Mouse (Mus musculus): ENCODE data around the gene Slc6a9. TPM values are rescaled to one million over a fixed set of nuclear protein-coding genes. Genes with fewer than 3 reads are reported as not detected.
A peak's percentile ranks its signal among the peaks of the same experiment; 100 is the strongest.

Gene Slc6a9
- total and polyA plus RNA-seq, 2 experiments from 2014 or later: 79.7 to 132 TPM

DNA sequence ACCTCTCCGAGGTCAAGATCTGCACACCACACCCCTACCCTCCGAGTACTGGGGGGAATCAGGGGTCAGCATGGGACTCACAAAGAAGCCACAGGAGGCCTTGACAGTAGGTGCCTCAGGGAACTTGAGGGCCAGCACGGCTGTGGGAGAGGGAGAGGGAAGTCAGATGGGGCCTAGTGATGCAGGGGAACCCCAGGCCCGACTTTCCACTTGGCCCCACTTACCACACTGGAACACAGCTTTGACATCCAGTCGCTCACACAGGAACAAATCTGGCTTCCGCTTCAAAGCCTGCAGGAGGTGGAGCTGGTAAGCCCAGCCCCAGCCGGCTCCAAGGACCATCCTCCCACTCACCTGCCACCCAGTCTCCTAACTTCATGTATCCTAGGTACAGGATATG, 61.0 kb downstream of the Slc6a9 start:
- 0 out of 2 replicates have a peak, but pooled peaks cover 5% of the 10 kb centered on the region for H3K4me1 ChIP-seq (ENCODE audit: insufficient read depth, low read length)
- WGBS: 79% methylated on average over 7 of the region's 7 CpGs
- no peaks in the 10 kb centered on the region for H3K27me3 ChIP-seq (ENCODE audit: insufficient read depth, low read length)
- peaks cover 46% of the 10 kb centered on the region for H3K36me3 ChIP-seq (ENCODE audit: insufficient read depth, low read length)
- no peak for DNase-seq (ENCODE audit: low spot score)
- no peak overlapping the region for H3K4me2 ChIP-seq (ENCODE audit: low read depth, low read length)
- no peak overlapping the region for H3K9ac ChIP-seq (replicated peaks; ENCODE audit: low read length)
- H3K27ac ChIP-seq: no peak overlapping the region; the same call in 1 of the 2 replicates
- H3K4me3 ChIP-seq (ENCODE audit: low read length): no peak overlapping the region
- H3K9me3 ChIP-seq (ENCODE audit: low read length): no peaks in the 10 kb centered on the region
- no peak for TF ChIP-seq CTCF (IDR thresholded peaks at IDR 0.05; ENCODE audit: low read depth)
- ATAC-seq: no peak

DNA sequence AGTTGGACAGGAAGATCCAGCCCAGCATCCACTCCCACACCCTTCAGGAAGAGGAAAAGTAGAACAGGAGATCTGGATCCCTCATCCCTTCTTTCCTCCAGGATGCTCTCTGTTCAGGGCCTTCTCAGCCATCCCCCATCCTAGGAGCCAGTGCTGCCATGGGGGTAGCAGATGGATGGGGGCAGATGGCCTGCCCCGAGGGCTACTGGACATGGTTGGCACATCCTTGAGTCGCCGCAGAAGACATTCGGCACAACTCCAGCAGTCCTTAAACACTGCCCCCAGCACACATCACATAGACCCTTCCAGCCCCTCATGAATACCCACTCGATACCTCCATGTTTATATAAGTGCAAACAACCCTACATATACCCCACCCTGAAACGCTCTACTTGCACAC, 61.7 kb downstream of the Slc6a9 start:
- Histone ChIP-seq H3K27me3 (ENCODE audit: insufficient read depth, low read length) (no peaks in the 10 kb centered on the region), H3K4me3 (ENCODE audit: low read length) (no peak overlapping the region), H3K4me2 (ENCODE audit: low read depth, low read length) (no peak overlapping the region), H3K9ac (replicated peaks; ENCODE audit: low read length) (no peak overlapping the region), H3K4me1 (ENCODE audit: insufficient read depth, low read length) (0 out of 2 replicates have a peak, but pooled peaks cover 2% of the 10 kb centered on the region), H3K9me3 (ENCODE audit: low read length) (no peaks in the 10 kb centered on the region), H3K27ac (no peak overlapping the region; the same call in 1 of the 2 replicates), H3K36me3 (ENCODE audit: insufficient read depth, low read length) (peaks cover 52% of the 10 kb centered on the region)
- WGBS: 79% methylated on average over 6 of the region's 6 CpGs
- TF ChIP-seq CTCF (IDR thresholded peaks at IDR 0.05; ENCODE audit: low read depth): no peak
- ATAC-seq (no peak), DNase-seq (ENCODE audit: low spot score) (no peak)

DNA sequence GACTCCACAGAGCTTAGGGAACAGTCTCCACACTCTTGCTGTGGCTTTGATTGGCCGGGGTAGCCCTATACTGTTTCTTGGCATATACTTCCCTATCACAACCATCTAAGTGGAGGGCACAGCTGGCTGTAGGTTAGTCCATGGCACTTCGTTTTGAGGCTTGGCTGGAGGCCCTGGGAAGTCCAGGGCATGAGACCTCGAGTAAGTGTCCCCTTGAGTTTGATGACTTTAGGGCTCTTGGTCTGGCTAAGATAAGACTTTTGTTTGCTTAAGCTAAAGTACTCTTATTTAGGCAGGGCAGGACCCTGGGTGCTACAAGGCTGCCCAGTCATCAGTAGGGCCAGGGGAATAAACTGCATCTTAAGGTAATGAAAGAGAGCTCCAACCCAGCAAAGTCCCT, 63.8 kb downstream of the Slc6a9 start:
- H3K36me3 ChIP-seq (ENCODE audit: insufficient read depth, low read length): peaks cover 71% of the 10 kb centered on the region
- no peak overlapping the region for H3K27ac ChIP-seq
- H3K9me3 ChIP-seq (ENCODE audit: low read length): no peaks in the 10 kb centered on the region
- H3K27me3 ChIP-seq (ENCODE audit: insufficient read depth, low read length): no peaks in the 10 kb centered on the region
- no peak for TF ChIP-seq CTCF (IDR thresholded peaks at IDR 0.05; ENCODE audit: low read depth)
- DNase-seq (ENCODE audit: low spot score) (no peak), ATAC-seq (no peak)
- 81% methylated on average over 3 of the region's 3 CpGs for WGBS
- H3K9ac ChIP-seq (replicated peaks; ENCODE audit: low read length): no peak overlapping the region
- H3K4me2 ChIP-seq (ENCODE audit: low read depth, low read length): no peak overlapping the region
- no peak overlapping the region for H3K4me3 ChIP-seq (ENCODE audit: low read length)
- H3K4me1 ChIP-seq (ENCODE audit: insufficient read depth, low read length): no peaks in the 10 kb centered on the region

DNA sequence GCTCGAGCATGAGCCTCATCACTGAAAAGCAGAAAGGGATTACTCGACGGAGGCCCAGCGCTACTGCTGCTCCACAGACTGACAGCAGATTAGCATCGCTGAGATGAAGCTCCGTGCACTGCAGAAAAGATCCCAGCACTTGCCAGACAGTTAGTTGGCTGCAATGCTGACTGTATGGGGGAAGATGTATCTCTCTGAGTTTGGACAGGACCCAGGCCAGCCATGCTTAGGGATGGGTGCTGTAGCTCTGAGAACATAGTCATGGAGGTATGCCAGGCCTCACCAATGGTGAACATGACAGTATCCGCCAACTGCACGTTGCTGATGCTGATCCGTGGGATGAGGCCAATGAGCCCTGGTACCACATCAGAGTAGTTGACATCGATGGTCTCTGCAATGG, 69.8 kb downstream of the Slc6a9 start:
- ATAC-seq: no peak
- TF ChIP-seq CTCF (IDR thresholded peaks at IDR 0.05; ENCODE audit: low read depth): no peak
- peaks cover 50% of the 10 kb centered on the region for H3K36me3 ChIP-seq (ENCODE audit: insufficient read depth, low read length)

DNA sequence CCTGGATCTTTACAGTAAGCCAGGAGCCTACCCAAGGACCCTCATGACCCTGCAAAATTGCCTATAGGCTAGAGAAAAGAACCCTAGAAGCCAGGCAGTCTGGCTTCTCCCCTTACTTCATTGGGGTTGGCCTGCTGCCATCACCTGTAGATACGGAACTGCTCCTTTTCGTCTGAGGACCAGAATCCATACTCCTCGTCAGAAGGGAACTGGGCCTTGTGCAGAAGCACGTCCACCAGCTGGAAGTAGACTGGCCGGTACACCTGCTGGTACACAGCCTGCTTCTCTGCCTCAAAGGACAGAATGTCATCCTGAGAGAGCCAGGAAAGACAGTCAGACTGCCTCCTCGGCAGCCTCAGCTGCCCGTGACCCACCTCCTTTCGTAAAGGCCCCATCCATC, 70.5 kb downstream of the Slc6a9 start:
- Histone ChIP-seq H3K9ac (replicated peaks; ENCODE audit: low read length) (no peak overlapping the region), H3K4me2 (ENCODE audit: low read depth, low read length) (no peak overlapping the region), H3K36me3 (ENCODE audit: insufficient read depth, low read length) (peaks cover 43% of the 10 kb centered on the region), H3K9me3 (ENCODE audit: low read length) (no peaks in the 10 kb centered on the region), H3K4me3 (ENCODE audit: low read length) (no peak overlapping the region), H3K4me1 (ENCODE audit: insufficient read depth, low read length) (peaks cover 17% of the 10 kb centered on the region), H3K27ac (no peak overlapping the region), H3K27me3 (ENCODE audit: insufficient read depth, low read length) (no peaks in the 10 kb centered on the region)
- TF ChIP-seq CTCF (IDR thresholded peaks at IDR 0.05; ENCODE audit: low read depth): no peak
- 88% methylated on average over 8 of the region's 8 CpGs for WGBS
- no peak for ATAC-seq
- DNase-seq (ENCODE audit: low spot score): no peak

More for the DNA sequence above, 69.8 kb downstream of the Slc6a9 start:
- no peak for DNase-seq (ENCODE audit: low spot score)
- WGBS: 75% methylated on average over 10 of the region's 10 CpGs
- Histone ChIP-seq H3K27me3 (ENCODE audit: insufficient read depth, low read length) (no peaks in the 10 kb centered on the region), H3K4me1 (ENCODE audit: insufficient read depth, low read length) (peaks cover 14% of the 10 kb centered on the region), H3K9me3 (ENCODE audit: low read length) (no peaks in the 10 kb centered on the region), H3K27ac (no peak overlapping the region), H3K9ac (replicated peaks; ENCODE audit: low read length) (no peak overlapping the region), H3K4me3 (ENCODE audit: low read length) (no peak overlapping the region), H3K4me2 (ENCODE audit: low read depth, low read length) (no peak overlapping the region)

DNA sequence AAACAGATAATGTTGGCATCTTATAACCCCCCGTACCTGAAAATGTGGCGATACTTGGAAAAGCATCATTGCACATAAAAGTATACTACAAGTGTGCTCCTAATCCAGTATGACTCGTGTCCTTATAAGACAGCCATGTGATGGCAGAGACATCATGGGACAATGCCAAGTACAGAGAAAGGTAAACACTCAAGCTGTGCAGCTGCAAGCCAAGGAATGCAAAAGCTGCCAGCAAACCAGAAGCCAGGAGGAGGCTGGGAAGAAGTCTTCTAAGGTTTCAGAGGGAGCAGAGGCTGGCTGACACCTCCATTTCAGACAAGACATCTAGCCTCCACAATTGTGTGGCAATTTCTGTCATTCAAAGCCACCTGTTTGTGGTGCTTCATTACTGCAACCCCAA, 71.9 kb downstream of the Slc6a9 start:
- DNase-seq (ENCODE audit: low spot score): no peak
- H3K9ac ChIP-seq (replicated peaks; ENCODE audit: low read length): no peak overlapping the region
- H3K4me3 ChIP-seq (ENCODE audit: low read length): no peak overlapping the region
- no peak for ATAC-seq
- peaks cover 23% of the 10 kb centered on the region for H3K4me1 ChIP-seq (ENCODE audit: insufficient read depth, low read length)
- peaks cover 29% of the 10 kb centered on the region for H3K36me3 ChIP-seq (ENCODE audit: insufficient read depth, low read length)
- H3K4me2 ChIP-seq (ENCODE audit: low read depth, low read length): no peak overlapping the region
- H3K27me3 ChIP-seq (ENCODE audit: insufficient read depth, low read length): no peaks in the 10 kb centered on the region
- no peaks in the 10 kb centered on the region for H3K9me3 ChIP-seq (ENCODE audit: low read length)
- H3K27ac ChIP-seq: no peak overlapping the region
- WGBS: 78% methylated on average over 3 of the region's 3 CpGs
- no peak for TF ChIP-seq CTCF (IDR thresholded peaks at IDR 0.05; ENCODE audit: low read depth)

DNA sequence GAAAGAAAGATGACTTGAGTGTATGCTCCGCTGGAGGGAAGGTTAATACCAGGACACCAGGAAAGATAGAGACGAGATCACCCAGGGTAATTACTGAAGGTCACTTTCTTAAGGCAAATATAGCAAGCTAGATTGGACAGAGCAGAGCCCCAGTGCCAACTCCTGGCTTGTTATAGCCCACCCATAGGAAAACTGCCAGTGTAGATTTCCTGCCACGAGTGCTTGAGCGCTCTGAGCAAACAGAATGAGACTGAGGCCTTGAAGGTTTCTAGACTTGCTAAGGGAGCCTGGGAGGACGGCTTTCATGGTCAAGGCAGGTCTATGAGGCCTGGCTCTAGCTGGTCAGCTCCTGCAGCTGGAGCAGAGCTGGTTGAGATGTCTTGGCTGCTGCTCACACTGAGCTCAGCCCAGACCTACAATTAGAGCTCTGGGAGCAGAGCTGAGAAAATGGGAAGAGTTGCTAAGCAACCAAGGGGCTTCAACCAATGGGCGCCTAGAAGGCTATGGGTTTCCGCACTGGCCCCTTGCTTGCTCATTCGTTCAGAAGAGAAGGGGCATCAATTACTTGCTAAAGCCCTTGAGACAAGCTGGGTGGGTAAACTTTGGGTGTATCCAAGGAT, 74.6 kb downstream of the Slc6a9 start:
- peaks cover 46% of the 10 kb centered on the region for H3K4me1 ChIP-seq (ENCODE audit: insufficient read depth, low read length)
- TF ChIP-seq CTCF (IDR thresholded peaks at IDR 0.05; ENCODE audit: low read depth): no peak
- peak; percentile 85 for ATAC-seq
- WGBS: 29% methylated on average over 8 of the region's 8 CpGs
- H3K27ac ChIP-seq: peak overlapping the region; percentile 68; the same call in 1 of the 2 replicates
- H3K27me3 ChIP-seq (ENCODE audit: insufficient read depth, low read length): no peaks in the 10 kb centered on the region
- peak overlapping the region; percentile 9; the same call in 1 of the 2 replicates for H3K4me3 ChIP-seq (ENCODE audit: low read length)
- no peaks in the 10 kb centered on the region for H3K9me3 ChIP-seq (ENCODE audit: low read length)
- peaks cover 4% of the 10 kb centered on the region for H3K36me3 ChIP-seq (ENCODE audit: insufficient read depth, low read length)
- H3K4me2 ChIP-seq (ENCODE audit: low read depth, low read length): peak overlapping the region; percentile 47
- DNase-seq (ENCODE audit: low spot score): peak; percentile 83
- H3K9ac ChIP-seq (replicated peaks; ENCODE audit: low read length): peak overlapping the region; percentile 39; the same call in 1 of the 2 replicates

Measured in hindbrain, postnatal 0 days (tissue).